Mouse (Mus musculus): Measurements from ENCODE around the gene Ucma.

- TF ChIP-seq CTCF (conservative IDR thresholded peaks at IDR 0.05; ENCODE audit: low read length) (no peak), NANOG (IDR thresholded peaks at IDR 0.05; ENCODE audit: borderline replicate concordance, low read length) (no peak), POU5F1 (IDR thresholded peaks at IDR 0.05; ENCODE audit: borderline replicate concordance, low read length) (no peak)
Measured at GRCm38 (mm10) chr2:4950986-4951385, 24.9 kb upstream of the Ucma start.
